Mouse (Mus musculus): ENCODE data around the gene Cnr1. TPM values are rescaled to one million over a fixed set of nuclear protein-coding genes. Genes with fewer than 3 reads are reported as not detected.

Cnr1 gene
- polyA plus RNA-seq, 1 experiment from 2014 or later = 24.3 TPM

DNA sequence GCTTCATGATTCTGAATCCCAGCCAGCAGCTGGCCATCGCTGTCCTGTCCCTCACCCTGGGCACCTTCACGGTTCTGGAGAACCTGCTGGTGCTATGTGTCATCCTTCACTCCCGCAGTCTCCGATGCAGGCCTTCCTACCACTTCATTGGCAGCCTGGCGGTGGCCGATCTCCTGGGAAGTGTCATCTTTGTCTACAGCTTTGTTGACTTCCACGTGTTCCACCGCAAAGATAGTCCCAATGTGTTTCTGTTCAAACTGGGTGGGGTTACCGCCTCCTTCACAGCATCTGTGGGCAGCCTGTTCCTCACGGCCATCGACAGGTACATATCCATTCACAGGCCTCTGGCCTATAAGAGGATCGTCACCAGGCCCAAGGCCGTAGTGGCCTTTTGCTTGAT lies 19.5 kb downstream of the Cnr1 start:
- Histone ChIP-seq H3K4me3 (no peak overlapping the region), H3K4me1 (peaks cover 10% of the 10 kb centered on the region), H3K4me2 (replicated peaks) (no peak overlapping the region), H3K27me3 (peaks cover 3% of the 10 kb centered on the region; the same call in 1 of the 2 replicates), H3K27ac (replicated peaks) (no peak overlapping the region), H3K9ac (replicated peaks) (no peak overlapping the region), H3K36me3 (peaks cover 9% of the 10 kb centered on the region; the same call in 1 of the 2 replicates), H3K9me3 (no peaks in the 10 kb centered on the region)
- WGBS = 96% methylated on average over 13 of the region's 13 CpGs
- ATAC-seq (ENCODE audit: low FRiP score, low read depth) = no peak

DNA sequence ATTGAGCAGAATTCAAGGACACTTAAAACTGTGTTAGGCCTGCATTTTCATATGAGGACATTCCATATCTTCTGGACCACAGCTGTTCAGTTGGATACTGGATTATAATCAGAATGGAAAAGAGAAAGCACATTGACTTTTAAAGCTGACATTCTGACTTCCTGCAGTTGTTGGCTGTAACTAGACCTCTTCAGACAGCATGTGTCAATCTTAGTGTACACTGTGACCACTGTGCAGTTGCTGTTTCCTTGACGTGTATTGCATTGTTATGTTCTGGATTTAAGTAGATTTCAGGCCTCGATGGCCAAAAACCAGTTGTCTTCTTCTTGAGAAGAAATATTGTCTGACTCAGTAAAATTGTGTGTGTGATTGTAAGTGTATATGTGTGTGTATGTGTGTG lies 21.3 kb downstream of the Cnr1 start:
- no peak overlapping the region for H3K4me2 ChIP-seq (replicated peaks)
- ATAC-seq (ENCODE audit: low FRiP score, low read depth) = no peak
- no peak overlapping the region for H3K9ac ChIP-seq (replicated peaks)
- no peaks in the 10 kb centered on the region for H3K9me3 ChIP-seq
- no peak overlapping the region for H3K27ac ChIP-seq (replicated peaks)
- peaks cover 9% of the 10 kb centered on the region; the same call in 1 of the 2 replicates for H3K36me3 ChIP-seq
- H3K27me3 ChIP-seq = no peaks in the 10 kb centered on the region
- WGBS = 87% methylated on average over 2 of the region's 2 CpGs
- peaks cover 9% of the 10 kb centered on the region for H3K4me1 ChIP-seq
- H3K4me3 ChIP-seq = no peak overlapping the region

DNA sequence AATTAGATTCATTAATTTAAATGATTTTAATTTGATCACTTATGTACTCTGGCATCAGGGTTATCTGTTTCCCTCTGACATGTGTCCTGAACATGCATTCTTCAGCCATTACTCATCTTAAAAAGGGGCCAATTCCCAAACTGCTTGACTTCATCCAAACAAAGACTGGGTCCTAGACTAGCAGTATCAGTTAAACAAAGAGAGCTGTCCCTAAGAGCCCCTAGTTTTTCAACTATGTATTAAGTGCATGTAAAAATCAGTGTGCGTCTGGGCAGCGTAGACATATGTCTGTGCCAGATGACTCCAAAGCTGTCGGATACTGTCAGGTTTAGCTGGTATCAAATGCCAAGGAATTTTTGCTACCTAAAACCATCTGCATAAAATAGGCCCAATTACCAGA lies 23.2 kb downstream of the Cnr1 start:
- Histone ChIP-seq H3K27me3 (no peaks in the 10 kb centered on the region), H3K9me3 (no peaks in the 10 kb centered on the region), H3K27ac (replicated peaks) (no peak overlapping the region), H3K4me2 (replicated peaks) (no peak overlapping the region), H3K36me3 (peaks cover 9% of the 10 kb centered on the region; the same call in 1 of the 2 replicates), H3K4me3 (no peak overlapping the region), H3K4me1 (no peaks in the 10 kb centered on the region), H3K9ac (replicated peaks) (no peak overlapping the region)
- no peak for ATAC-seq (ENCODE audit: low FRiP score, low read depth)
- 81% methylated on average over 3 of the region's 3 CpGs for WGBS

DNA sequence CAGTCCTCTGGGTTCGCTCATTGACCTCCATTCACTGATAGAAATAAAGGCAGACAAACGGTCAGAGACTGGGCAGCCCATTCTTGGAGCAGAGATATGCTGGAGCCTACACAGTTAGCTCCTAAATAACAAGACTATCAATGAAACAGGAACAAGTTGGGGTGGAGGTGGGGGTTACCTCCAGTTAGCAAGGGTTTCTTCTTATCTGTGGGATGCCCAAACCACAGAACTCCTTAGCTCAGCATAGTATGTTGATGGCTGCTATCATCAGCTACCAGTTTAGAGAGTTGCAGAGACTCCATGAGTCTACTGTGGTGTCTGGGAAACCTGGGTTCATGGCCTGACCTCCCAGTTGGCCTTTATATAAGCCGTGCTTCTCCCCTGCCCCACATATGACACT lies 33.0 kb downstream of the Cnr1 start:
- no peak overlapping the region for H3K9ac ChIP-seq (replicated peaks)
- no peaks in the 10 kb centered on the region for H3K36me3 ChIP-seq
- no peaks in the 10 kb centered on the region for H3K9me3 ChIP-seq
- no peak overlapping the region for H3K27ac ChIP-seq (replicated peaks)
- no peak for ATAC-seq (ENCODE audit: low FRiP score, low read depth)
- H3K4me3 ChIP-seq = no peak overlapping the region
- H3K27me3 ChIP-seq = no peaks in the 10 kb centered on the region
- no peak overlapping the region for H3K4me2 ChIP-seq (replicated peaks)
- 84% methylated on average over 3 of the region's 3 CpGs for WGBS
- H3K4me1 ChIP-seq = no peaks in the 10 kb centered on the region

DNA sequence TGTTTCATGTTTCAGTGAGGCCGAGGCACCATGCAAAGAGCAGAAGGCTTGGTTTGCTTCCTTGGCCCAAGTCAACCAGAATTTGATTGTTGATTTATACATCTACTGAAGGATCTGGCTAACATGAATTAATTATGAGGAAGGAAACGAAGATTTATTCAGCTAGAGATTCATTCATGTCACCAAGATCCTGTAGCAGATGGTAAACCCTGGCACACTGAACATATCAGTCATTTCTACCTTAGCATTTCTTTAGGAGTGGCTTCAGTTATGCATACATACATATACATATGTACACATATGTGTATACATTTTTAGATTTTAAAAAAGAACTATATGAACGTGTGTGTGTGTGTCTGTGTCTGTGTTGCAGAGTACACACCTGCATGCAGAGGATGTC lies 34.1 kb downstream of the Cnr1 start:
- ATAC-seq (ENCODE audit: low FRiP score, low read depth) = no peak
- Histone ChIP-seq H3K4me2 (replicated peaks) (no peak overlapping the region), H3K9me3 (no peaks in the 10 kb centered on the region), H3K4me1 (no peaks in the 10 kb centered on the region), H3K27ac (replicated peaks) (no peak overlapping the region), H3K9ac (replicated peaks) (no peak overlapping the region), H3K36me3 (no peaks in the 10 kb centered on the region), H3K4me3 (no peak overlapping the region), H3K27me3 (no peaks in the 10 kb centered on the region)
- WGBS = 76% methylated on average over 3 of the region's 3 CpGs

DNA sequence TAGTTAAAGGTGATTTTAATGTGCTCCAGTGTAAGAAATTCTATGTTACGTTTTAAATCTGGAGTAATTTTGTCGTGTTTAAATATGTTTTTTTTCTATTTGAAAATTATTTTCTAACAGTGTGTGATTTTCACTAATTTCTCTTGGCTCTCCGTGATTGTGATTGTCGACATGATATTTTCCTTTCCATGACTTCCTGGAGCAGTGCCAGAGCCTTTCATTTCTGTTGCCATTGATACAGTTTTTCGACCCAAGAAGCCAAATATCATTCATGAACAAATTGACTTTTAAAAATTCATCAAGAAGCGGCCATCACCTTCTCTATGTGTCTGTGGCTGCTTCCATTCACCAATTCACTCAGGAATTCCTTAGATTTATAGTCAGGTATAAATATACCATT lies 35.4 kb downstream of the Cnr1 start:
- no peak overlapping the region for H3K9ac ChIP-seq (replicated peaks)
- no peaks in the 10 kb centered on the region for H3K27me3 ChIP-seq
- no peaks in the 10 kb centered on the region for H3K36me3 ChIP-seq
- 88% methylated on average over 6 of the region's 6 CpGs for WGBS
- no peak overlapping the region for H3K4me3 ChIP-seq
- H3K4me1 ChIP-seq = no peaks in the 10 kb centered on the region
- ATAC-seq (ENCODE audit: low FRiP score, low read depth) = no peak
- no peak overlapping the region for H3K27ac ChIP-seq (replicated peaks)
- no peak overlapping the region for H3K4me2 ChIP-seq (replicated peaks)
- H3K9me3 ChIP-seq = no peaks in the 10 kb centered on the region

DNA sequence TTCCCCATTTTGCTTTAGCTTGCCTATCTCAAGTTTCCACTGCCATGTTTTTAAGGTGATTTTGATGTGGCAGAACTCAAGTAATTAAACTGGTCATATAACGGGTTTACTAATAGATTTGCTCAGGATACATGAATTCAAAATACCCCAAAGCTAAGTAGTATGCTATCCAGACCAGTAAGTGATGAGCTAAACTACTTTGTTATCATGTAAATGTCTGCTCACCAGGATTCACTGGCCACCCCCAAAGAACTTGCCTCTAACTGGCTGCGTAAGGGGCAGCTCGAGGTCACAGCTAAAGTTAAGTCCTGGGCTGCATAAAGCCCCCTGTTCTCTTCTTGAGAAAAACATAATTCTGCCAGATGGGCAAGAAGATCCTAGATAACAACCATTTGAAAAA lies 46.3 kb downstream of the Cnr1 start:
- ATAC-seq (ENCODE audit: low FRiP score, low read depth) = no peak
- Histone ChIP-seq H3K36me3 (no peaks in the 10 kb centered on the region), H3K4me1 (no peaks in the 10 kb centered on the region), H3K9me3 (no peaks in the 10 kb centered on the region), H3K4me2 (replicated peaks) (no peak overlapping the region), H3K27me3 (no peaks in the 10 kb centered on the region), H3K27ac (replicated peaks) (no peak overlapping the region), H3K4me3 (no peak overlapping the region), H3K9ac (replicated peaks) (no peak overlapping the region)
- 78% methylated on average over 3 of the region's 3 CpGs for WGBS

DNA sequence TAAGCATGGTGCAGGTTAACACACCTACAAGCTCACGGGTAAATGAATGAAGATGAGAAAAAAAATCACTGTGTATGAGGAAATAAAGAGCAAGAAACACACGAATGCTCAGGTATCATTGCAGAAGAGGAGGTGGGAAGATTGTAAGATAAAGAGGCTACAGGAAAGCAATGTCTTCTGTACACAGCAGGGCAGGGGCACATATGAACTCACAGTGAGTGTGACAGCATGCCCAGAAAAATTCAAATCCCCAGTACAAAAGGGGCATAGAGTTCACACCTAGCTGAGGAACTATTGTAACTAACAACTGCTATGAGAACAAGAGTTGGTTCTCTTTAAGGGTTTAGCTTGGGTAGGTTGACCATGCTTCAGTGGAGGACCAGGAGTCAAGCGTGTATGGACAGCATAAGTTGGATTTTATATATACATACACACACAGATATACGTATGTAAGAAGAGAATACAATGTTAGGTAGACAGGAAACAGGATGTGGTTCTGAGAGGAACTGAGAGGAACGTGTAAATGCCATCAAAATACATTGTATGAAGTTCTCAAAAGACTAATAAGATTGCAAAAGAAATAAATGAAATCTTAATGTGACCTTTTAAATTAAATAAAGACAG lies 64.2 kb downstream of the Cnr1 start:
- 92% methylated on average over 5 of the region's 5 CpGs for WGBS

DNA sequence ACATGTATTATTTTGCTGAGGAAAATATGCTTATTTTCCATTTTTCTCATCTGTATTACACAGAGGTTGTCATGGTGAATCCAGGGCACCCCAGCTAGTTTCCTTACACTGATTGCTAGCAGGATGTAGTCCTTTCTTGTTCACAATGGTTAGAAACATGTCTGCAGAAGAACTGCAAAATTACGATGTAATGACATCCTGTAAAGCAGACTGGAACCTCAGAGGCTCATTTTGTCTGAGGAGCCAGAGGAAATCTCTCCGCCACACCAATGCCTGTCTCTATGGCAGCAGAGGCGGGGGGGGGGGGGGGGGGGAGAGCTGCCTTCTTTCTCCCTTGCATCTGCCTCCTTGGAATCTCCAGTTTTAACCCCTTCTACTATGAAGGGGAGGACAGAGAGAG lies 68.3 kb downstream of the Cnr1 start:
- Histone ChIP-seq H3K9me3 (no peaks in the 10 kb centered on the region), H3K4me1 (no peaks in the 10 kb centered on the region), H3K27me3 (no peaks in the 10 kb centered on the region), H3K9ac (replicated peaks) (no peak overlapping the region), H3K27ac (replicated peaks) (no peak overlapping the region), H3K36me3 (no peaks in the 10 kb centered on the region), H3K4me2 (replicated peaks) (no peak overlapping the region), H3K4me3 (no peak overlapping the region)
- WGBS = 45% methylated on average over 3 of the region's 3 CpGs
- ATAC-seq (ENCODE audit: low FRiP score, low read depth) = no peak

More for the DNA sequence above, 64.2 kb downstream of the Cnr1 start:
- H3K9me3 ChIP-seq = no peaks in the 10 kb centered on the region
- no peak for ATAC-seq (ENCODE audit: low FRiP score, low read depth)
- no peaks in the 10 kb centered on the region for H3K4me1 ChIP-seq
- no peaks in the 10 kb centered on the region for H3K27me3 ChIP-seq
- no peak overlapping the region for H3K4me2 ChIP-seq (replicated peaks)
- H3K9ac ChIP-seq (replicated peaks) = no peak overlapping the region
- H3K36me3 ChIP-seq = no peaks in the 10 kb centered on the region
- no peak overlapping the region for H3K27ac ChIP-seq (replicated peaks)
- H3K4me3 ChIP-seq = no peak overlapping the region

DNA sequence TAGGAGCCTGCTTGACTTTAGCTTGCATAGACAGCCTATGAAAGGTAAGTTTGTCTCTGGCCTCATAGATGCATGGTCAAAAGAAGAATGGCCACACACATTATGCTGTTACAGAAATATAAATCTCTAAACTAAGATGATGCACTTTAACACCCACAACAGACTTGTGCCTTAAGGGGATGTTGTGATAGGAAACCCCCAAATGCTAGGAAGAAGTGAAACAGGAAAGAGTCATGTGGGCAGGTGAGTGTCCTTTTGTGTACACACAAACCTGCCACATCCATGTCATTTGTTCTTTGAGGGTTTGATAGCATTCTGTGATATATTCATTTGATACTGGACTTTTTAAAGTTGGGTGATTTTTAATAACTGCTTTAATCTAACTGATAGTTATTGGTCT lies 72.0 kb downstream of the Cnr1 start:
- Histone ChIP-seq H3K4me3 (no peak overlapping the region), H3K4me1 (no peaks in the 10 kb centered on the region), H3K9me3 (no peaks in the 10 kb centered on the region), H3K27me3 (no peaks in the 10 kb centered on the region), H3K9ac (replicated peaks) (no peak overlapping the region), H3K27ac (replicated peaks) (no peak overlapping the region), H3K4me2 (replicated peaks) (no peak overlapping the region), H3K36me3 (no peaks in the 10 kb centered on the region)
- ATAC-seq (ENCODE audit: low FRiP score, low read depth) = no peak

Other genes with a start within 250 kb of the Cnr1 start
- 1.4 and 2.9 TPM in 2 replicates for gene Spaca1, start 125.6 kb downstream of the Cnr1 start, polyA plus RNA-seq (2016; fragmentation: Nextera tagmentation; extraction: Ambion mirVana)